Mouse (Mus musculus) limb, embryonic 11.5 days (tissue): ENCODE data around the gene Tulp4. TPM values are rescaled to one million over a fixed set of nuclear protein-coding genes. Genes with fewer than 3 reads are reported as not detected.

Experiments used
- ATAC-seq: fragments of 200-750 bp; cut with Nextera tagmentation; 2 replicates; pipeline ENCODE4 v1.8.0; 2017; ENCODE audit warnings: low read depth; ENCODE audit not compliant: insufficient number of reproducible peaks, low FRiP score, low TSS enrichment
- DNase-seq: peaks from one replicate; pipeline ENCODE4 v3.0.0-alpha.2; 2015; ENCODE audit warnings: low spot score
- H3K27ac ChIP-seq: fragments of 300-500 bp; sonication (generic); replicated peaks from 2 replicates; pipeline ENCODE4 v1.5.1; 2014; ENCODE audit warnings: low read depth, mild to moderate bottlenecking, low read length
- H3K27me3 ChIP-seq: fragments of 300-500 bp; sonication (generic); 2 replicates; pipeline ENCODE4 v1.6.1; 2014; ENCODE audit warnings: mild to moderate bottlenecking, low read length, mixed read lengths; ENCODE audit not compliant: control insufficient read depth, insufficient read depth
- H3K36me3 ChIP-seq: fragments of 300-500 bp; sonication (generic); 2 replicates; pipeline ENCODE4 v1.6.1; 2014; ENCODE audit warnings: mild to moderate bottlenecking, low read length, moderate library complexity, mixed read lengths; ENCODE audit not compliant: control insufficient read depth, insufficient read depth
- H3K4me1 ChIP-seq: fragments of 300-500 bp; sonication (generic); 2 replicates; pipeline ENCODE4 v1.6.1; 2014; ENCODE audit warnings: low read length, mixed read lengths; ENCODE audit not compliant: control insufficient read depth, insufficient read depth
- H3K4me2 ChIP-seq: fragments of 300-500 bp; sonication (generic); 2 replicates; pipeline ENCODE4 v1.6.1; 2014; ENCODE audit warnings: low read depth, mild to moderate bottlenecking, moderate library complexity; ENCODE audit not compliant: severe bottlenecking
- H3K4me3 ChIP-seq: fragments of 300-500 bp; sonication (generic); 2 replicates; pipeline ENCODE4 v1.5.1; 2014; ENCODE audit warnings: low read depth, low read length
- H3K9ac ChIP-seq: fragments of 300-500 bp; sonication (generic); 2 replicates; pipeline ENCODE4 v1.6.1; 2014; ENCODE audit warnings: mild to moderate bottlenecking, low read length
- H3K9me3 ChIP-seq: fragments of 300-500 bp; sonication (generic); 2 replicates; pipeline ENCODE4 v1.6.1; 2016; ENCODE audit warnings: low read length; ENCODE audit not compliant: control insufficient read depth
- WGBS: fragments of 180-500 bp; shearing (Covaris S2); extraction: QIAGEN DNeasy Blood & Tissue Kit; methylation state at CpG from one replicate; pipeline ENCODE4 v1.1.7; 2014; 5-methylcytosine and 5-hydroxymethylcytosine counted together
- polyA plus RNA-seq: library from polyadenylated mRNA; unstranded; fragments of >200 nt; fragmentation: Nextera tagmentation; extraction: Ambion mirVana; gene quantifications from 2 replicates; pipeline ENCODE4 v1.2.1, GENCODE M21; 2014

The Tulp4 gene
- polyA plus RNA-seq, 1 experiment from 2014 or later = 94.9 TPM

- DNase-seq (no peak), ATAC-seq (no peak)
- Histone ChIP-seq H3K36me3 (no peaks in the 10 kb centered on the region), H3K9ac (no peak overlapping the region), H3K4me1 (no peaks in the 10 kb centered on the region; the same call in 1 of the 2 replicates), H3K4me2 (no peak overlapping the region), H3K9me3 (no peaks in the 10 kb centered on the region), H3K27ac (no peak overlapping the region), H3K27me3 (no peaks in the 10 kb centered on the region), H3K4me3 (no peak overlapping the region)
- WGBS = 85% methylated on average over 6 of the region's 6 CpGs
These were observed 7.4 kb downstream of the Tulp4 start for GRCm38 (mm10) chr17:6113653-6114052.

DNA sequence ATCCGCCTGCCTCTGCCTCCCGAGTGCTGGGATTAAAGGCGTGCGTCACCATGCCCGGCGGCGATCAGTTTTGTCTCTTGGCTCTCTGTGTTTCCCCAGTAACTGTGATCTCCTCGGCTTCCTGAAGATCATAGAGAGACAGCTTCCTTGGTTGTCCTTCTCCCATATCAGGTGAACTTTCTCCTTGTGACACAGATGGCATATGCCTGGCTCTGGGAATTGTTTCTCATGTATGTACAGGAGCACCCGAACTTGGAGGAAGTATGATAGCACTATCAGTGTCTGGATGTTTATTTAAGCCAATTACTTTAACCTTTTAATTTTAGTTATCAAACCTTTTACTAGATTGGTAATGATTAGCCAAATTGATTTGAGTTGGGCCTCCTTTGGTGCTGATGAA lies 8.8 kb downstream of the Tulp4 start:
- 96% methylated on average over 9 of the region's 9 CpGs for WGBS
- H3K4me1 ChIP-seq = no peaks in the 10 kb centered on the region
- ATAC-seq = no peak
- H3K4me3 ChIP-seq = no peak overlapping the region
- H3K9ac ChIP-seq = no peak overlapping the region
- DNase-seq = no peak
- no peaks in the 10 kb centered on the region for H3K9me3 ChIP-seq
- H3K36me3 ChIP-seq = no peaks in the 10 kb centered on the region
- H3K27ac ChIP-seq = no peak overlapping the region
- H3K27me3 ChIP-seq = no peaks in the 10 kb centered on the region
- H3K4me2 ChIP-seq = no peak overlapping the region

- H3K4me1 ChIP-seq = no peaks in the 10 kb centered on the region
- H3K9me3 ChIP-seq = no peaks in the 10 kb centered on the region
- WGBS = 81% methylated on average over 4 of the region's 4 CpGs
- H3K4me2 ChIP-seq = no peak overlapping the region
- H3K4me3 ChIP-seq = no peak overlapping the region
- no peak for ATAC-seq
- no peak overlapping the region for H3K9ac ChIP-seq
- H3K36me3 ChIP-seq = 0 out of 2 replicates have a peak, but pooled peaks cover 1% of the 10 kb centered on the region
- no peaks in the 10 kb centered on the region for H3K27me3 ChIP-seq
- DNase-seq = no peak
- no peak overlapping the region for H3K27ac ChIP-seq
These were observed 11.0 kb downstream of the Tulp4 start for GRCm38 (mm10) chr17:6117148-6117725.

DNA sequence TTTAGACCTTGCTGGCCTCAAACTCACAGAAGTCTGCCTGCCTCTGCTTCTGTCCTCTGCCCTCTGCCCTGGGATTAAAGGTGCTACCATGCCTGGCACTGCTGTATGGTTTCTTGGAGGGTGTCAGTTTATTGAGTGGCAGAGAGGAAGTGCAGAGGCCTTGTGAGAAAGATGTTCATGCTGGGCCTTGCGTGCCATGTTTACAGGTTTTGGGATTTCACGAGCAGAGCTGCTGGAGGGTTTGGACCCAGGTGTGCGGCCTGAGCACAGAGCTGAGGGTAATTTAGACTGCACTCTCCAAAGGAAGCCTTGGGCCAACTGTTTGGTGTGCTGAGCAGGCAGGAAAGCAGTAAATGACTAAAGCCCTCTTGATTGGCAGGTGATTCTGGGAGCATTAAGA lies 11.7 kb downstream of the Tulp4 start:
- H3K9ac ChIP-seq = no peak overlapping the region
- no peaks in the 10 kb centered on the region for H3K4me1 ChIP-seq
- no peak overlapping the region for H3K4me3 ChIP-seq
- H3K27ac ChIP-seq = no peak overlapping the region
- no peak for DNase-seq
- H3K4me2 ChIP-seq = no peak overlapping the region
- H3K9me3 ChIP-seq = no peaks in the 10 kb centered on the region
- no peak for ATAC-seq
- 69% methylated on average over 3 of the region's 3 CpGs for WGBS
- H3K27me3 ChIP-seq = no peaks in the 10 kb centered on the region
- H3K36me3 ChIP-seq = peaks cover 3% of the 10 kb centered on the region; the same call in 1 of the 2 replicates

- DNase-seq (no peak), ATAC-seq (no peak)
- no peak overlapping the region for H3K9ac ChIP-seq
- H3K4me3 ChIP-seq = no peak overlapping the region
- H3K36me3 ChIP-seq = peaks cover 3% of the 10 kb centered on the region; the same call in 1 of the 2 replicates
- no peak overlapping the region for H3K27ac ChIP-seq
- H3K27me3 ChIP-seq = no peaks in the 10 kb centered on the region
- WGBS = 92% methylated on average over 4 of the region's 4 CpGs
- no peaks in the 10 kb centered on the region for H3K9me3 ChIP-seq
- no peaks in the 10 kb centered on the region for H3K4me1 ChIP-seq
- no peak overlapping the region for H3K4me2 ChIP-seq
These were observed 12.6 kb downstream of the Tulp4 start for GRCm38 (mm10) chr17:6118861-6119260.

DNA sequence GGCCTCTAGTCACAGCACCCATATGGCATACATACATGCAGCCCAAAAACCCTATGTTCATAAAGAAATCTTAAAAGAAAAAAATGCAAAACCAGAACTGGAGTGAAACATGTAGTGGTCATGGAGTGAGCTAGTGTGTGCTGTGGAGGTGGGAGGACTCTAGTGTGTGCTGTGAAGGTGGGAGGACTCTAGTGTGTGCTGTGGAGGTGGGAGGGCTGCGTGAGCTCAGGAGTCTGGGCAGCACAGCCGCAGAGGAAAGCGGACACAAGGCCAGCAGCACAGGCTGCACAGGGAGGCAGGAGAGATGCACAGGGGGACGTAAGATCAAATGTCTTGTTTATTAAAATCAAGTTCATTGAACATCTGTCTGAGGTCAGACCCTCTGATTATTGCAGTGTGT lies 17.5 kb downstream of the Tulp4 start:
- 92% methylated on average over 4 of the region's 4 CpGs for WGBS

GRCm38 (mm10) chr17:6125441-6125840 lies 19.2 kb downstream of the Tulp4 start:
- no peak for DNase-seq
- H3K27ac ChIP-seq = no peak overlapping the region
- H3K36me3 ChIP-seq = peaks cover 3% of the 10 kb centered on the region
- ATAC-seq = no peak
- no peak overlapping the region for H3K4me2 ChIP-seq
- no peaks in the 10 kb centered on the region for H3K9me3 ChIP-seq
- no peak overlapping the region for H3K4me3 ChIP-seq
- H3K27me3 ChIP-seq = no peaks in the 10 kb centered on the region
- 95% methylated on average over 3 of the region's 3 CpGs for WGBS
- H3K9ac ChIP-seq = no peak overlapping the region
- no peaks in the 10 kb centered on the region for H3K4me1 ChIP-seq

More for the DNA sequence above, 17.5 kb downstream of the Tulp4 start:
- Histone ChIP-seq H3K9ac (no peak overlapping the region), H3K4me2 (no peak overlapping the region), H3K27ac (no peak overlapping the region), H3K27me3 (no peaks in the 10 kb centered on the region), H3K4me3 (no peak overlapping the region), H3K4me1 (no peaks in the 10 kb centered on the region), H3K9me3 (no peaks in the 10 kb centered on the region), H3K36me3 (peaks cover 3% of the 10 kb centered on the region)
- DNase-seq (no peak), ATAC-seq (no peak)

DNA sequence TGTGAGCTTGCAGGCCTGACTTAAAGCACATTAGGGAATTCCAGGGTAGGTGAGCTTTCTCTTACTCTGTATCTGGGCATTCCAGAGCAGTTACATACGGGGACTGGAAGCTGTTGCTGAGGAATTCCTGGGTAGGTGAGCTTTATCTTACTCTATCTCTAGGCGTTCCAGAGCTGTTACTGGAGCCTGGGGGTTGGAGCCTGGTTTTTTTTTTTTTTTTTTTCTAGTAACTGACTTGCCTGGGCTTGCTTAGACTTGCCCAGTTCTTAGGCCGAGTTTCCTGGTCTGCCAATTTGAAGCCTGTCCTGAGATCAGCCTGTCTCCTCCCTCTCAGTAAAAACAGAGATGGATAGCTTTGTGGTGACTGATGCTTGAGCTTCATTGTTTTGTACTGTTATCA lies 21.8 kb downstream of the Tulp4 start:
- Histone ChIP-seq H3K4me2 (no peak overlapping the region), H3K4me3 (no peak overlapping the region), H3K9me3 (no peaks in the 10 kb centered on the region), H3K27me3 (no peaks in the 10 kb centered on the region), H3K4me1 (no peaks in the 10 kb centered on the region), H3K27ac (no peak overlapping the region), H3K9ac (no peak overlapping the region), H3K36me3 (peaks cover 3% of the 10 kb centered on the region)
- 39% methylated on average over 3 of the region's 3 CpGs for WGBS
- DNase-seq = no peak
- no peak for ATAC-seq

- Histone ChIP-seq H3K36me3 (peaks cover 3% of the 10 kb centered on the region), H3K9me3 (no peaks in the 10 kb centered on the region)
These were observed 23.1 kb downstream of the Tulp4 start for GRCm38 (mm10) chr17:6129361-6129760.

More at GRCm38 (mm10) chr17:6129361-6129760, 23.1 kb downstream of the Tulp4 start:
- Histone ChIP-seq H3K9ac (no peak overlapping the region), H3K4me3 (no peak overlapping the region), H3K27ac (no peak overlapping the region), H3K4me1 (no peaks in the 10 kb centered on the region), H3K4me2 (no peak overlapping the region), H3K27me3 (no peaks in the 10 kb centered on the region)
- WGBS = 90% methylated on average over 4 of the region's 4 CpGs
- DNase-seq (no peak), ATAC-seq (no peak)
